Mouse (Mus musculus) urinary bladder, adult 18-20 months (tissue): ENCODE results near the gene Gm21797.
"Not testable (repeated sequence)": the region's sequence is repeated elsewhere in the genome, so short reads cannot be mapped to it uniquely, and the experiment has no call there.

ENCODE experiments used
- DNase-seq, 2 experiments: peaks; one replicate each; pipeline ENCODE4 v3.0.0; 2022; ENCODE audit warnings: low spot score in 2 of 2, mixed read lengths in 2 of 2

Gm21797 gene

DNA sequence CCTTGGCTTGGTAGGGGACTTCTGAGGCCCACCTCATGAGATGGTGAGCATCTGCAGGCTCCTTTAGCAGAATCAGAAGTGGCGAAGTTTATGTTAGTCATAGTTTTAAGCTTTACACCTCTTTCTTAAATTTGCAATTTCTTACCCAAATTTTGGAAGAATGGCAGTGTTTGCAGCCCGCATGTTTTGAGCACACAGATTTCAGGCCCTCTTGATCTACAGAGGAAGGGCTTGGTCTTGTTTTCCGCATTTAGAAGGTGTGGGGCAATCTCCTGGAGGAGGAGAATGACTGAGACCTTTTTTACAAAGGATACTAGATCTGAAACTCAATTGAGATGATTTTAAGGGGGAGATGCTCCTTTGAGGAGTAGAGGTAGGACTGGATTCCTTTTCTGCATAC is at the start of gene Gm21797:
Gene Gm21797 (minus strand): TSS at position 101 of the 400 bp plus-strand sequence.
- DNase-seq, result not testable (repeated sequence)

DNA sequence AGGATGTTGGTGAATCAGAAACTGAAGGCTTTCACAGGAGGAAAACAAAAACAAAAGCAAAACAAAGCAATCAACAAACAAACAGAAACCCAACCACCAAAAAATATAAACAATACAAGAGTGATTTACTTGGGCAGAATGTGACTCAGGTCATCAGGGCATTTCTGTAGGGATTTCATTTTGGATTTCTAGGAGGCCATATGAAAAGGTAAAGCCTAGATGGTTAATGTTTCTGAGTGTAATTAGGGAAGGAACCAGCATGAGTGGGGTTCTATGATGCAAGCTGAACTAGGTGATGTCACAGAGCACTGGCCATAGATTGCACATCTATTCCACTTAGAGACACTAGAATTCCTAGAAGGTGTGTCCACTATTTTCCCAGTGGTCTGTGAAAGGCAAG is 29.0 kb upstream of the Gm21797 start, which contains the start of gene Gm20795:
Gene Gm20795 (plus strand): TSS at position 301 of the 400 bp plus-strand sequence.
- not testable (repeated sequence) for DNase-seq
